Mouse (Mus musculus) urinary bladder, adult 2 months (tissue): ENCODE measurements around the gene Ubiad1. TPM values are rescaled to one million over a fixed set of nuclear protein-coding genes. Genes with fewer than 3 reads are reported as not detected.

Experiments used
- DNase-seq: peaks from one replicate; pipeline ENCODE4 v3.0.0; 2022; ENCODE audit warnings: low spot score
- polyA plus RNA-seq: library from polyadenylated mRNA; depleted of rRNA; stranded (reverse); fragments of >200 nt; gene quantifications from 2 replicates; pipeline ENCODE4 v1.2.3, GENCODE M21; 2012; rRNA removed

Gene Ubiad1
- polyA plus RNA-seq = 9.2 and 10.3 TPM in 2 replicates

DNA sequence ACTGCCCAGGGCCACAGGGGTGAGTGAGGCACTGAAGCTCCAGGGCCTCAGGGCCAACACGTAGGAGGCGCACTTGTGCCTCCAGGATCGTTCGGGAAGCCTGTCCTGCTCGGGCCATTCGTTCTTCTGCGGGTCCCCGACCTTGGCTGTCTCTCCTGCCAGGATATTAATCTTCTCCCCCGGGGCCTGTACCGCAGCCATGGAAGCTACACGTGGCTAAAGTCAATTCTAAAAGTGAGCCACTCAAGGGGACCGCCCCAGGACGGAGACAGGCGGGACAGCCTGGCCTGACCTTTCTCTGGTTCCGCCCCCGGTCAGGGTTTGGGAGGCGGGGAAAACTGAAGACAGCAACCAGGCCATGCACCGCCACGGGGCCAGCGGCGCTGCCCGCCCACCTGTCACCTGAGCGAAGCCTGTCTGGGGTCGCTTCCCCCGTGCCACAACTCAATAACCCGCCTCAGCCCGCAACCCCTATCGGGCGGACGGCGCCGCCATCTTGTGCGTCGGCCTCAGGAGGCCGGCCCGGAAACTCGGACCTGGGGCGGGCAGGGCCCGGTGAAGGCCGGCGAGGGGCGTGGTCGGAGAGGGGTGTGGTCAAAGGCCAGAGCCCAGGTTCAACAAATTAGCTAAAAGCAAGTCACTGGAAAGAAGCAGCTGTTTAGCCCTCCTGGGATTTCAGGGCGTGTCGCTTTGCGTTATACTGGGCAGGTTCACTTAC is at the start of gene Ubiad1:
Gene Ubiad1, minus strand, starts transcription at position 522 of the 718 bp plus-strand sequence.
- DNase-seq = peak; percentile 75

GRCm38 (mm10) chr4:148491448-148491847 is 46.9 kb upstream of the Ubiad1 start:
- DNase-seq = no peak

GRCm38 (mm10) chr4:148490502-148490901 is 45.9 kb upstream of the Ubiad1 start:
- DNase-seq = no peak

GRCm38 (mm10) chr4:148487841-148488240 is 43.3 kb upstream of the Ubiad1 start:
- no peak for DNase-seq

- no peak for DNase-seq
Observed at GRCm38 (mm10) chr4:148484511-148484910, 39.9 kb upstream of the Ubiad1 start.

GRCm38 (mm10) chr4:148481557-148482168 is 37.1 kb upstream of the Ubiad1 start:
- DNase-seq = no peak

DNA sequence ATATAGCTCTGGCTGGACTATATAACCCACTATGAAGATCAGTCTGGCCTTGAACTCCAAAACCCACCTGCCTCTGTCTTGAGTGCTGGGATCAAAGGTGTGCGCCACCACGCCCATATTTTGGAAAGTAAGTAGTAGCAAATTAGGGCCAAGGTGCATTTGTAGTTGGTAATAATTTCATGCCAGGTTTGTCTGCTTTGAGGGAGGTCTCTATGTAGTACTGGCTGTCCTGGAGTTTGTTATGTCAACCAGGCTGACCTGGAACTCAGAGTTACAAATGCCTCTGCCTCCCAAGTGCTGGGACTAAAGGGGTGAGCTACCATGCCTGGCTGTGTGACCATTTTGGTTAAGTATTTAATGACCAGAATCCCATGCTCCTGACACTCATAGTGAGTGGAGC is 35.7 kb upstream of the Ubiad1 start:
- no peak for DNase-seq

- no peak for DNase-seq
Observed at GRCm38 (mm10) chr4:148473496-148473895, 28.9 kb upstream of the Ubiad1 start.

- DNase-seq = no peak
Observed at GRCm38 (mm10) chr4:148472436-148473174, 28.0 kb upstream of the Ubiad1 start.

DNA sequence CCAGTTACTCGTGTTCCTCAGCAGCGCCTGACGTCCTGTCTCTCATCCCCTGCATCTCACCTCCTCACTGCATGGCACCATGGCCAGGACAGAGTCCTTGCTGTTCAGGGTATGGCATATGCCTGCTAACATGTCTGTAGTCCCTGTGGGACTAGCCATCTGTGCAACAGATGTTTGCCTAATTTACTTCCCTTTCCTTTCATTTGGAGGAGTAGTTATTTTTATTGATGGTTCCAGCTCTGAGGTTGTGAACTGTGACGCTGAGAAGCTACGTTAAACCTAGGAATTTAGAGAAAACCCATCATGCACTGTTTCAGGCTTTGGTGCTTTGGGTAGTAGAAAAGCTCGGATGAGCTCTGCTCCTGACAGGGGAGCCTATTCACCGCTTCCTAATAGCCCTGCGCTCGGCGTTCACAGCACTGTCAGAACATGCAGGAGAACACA is 26.8 kb upstream of the Ubiad1 start:
- no peak for DNase-seq

DNA sequence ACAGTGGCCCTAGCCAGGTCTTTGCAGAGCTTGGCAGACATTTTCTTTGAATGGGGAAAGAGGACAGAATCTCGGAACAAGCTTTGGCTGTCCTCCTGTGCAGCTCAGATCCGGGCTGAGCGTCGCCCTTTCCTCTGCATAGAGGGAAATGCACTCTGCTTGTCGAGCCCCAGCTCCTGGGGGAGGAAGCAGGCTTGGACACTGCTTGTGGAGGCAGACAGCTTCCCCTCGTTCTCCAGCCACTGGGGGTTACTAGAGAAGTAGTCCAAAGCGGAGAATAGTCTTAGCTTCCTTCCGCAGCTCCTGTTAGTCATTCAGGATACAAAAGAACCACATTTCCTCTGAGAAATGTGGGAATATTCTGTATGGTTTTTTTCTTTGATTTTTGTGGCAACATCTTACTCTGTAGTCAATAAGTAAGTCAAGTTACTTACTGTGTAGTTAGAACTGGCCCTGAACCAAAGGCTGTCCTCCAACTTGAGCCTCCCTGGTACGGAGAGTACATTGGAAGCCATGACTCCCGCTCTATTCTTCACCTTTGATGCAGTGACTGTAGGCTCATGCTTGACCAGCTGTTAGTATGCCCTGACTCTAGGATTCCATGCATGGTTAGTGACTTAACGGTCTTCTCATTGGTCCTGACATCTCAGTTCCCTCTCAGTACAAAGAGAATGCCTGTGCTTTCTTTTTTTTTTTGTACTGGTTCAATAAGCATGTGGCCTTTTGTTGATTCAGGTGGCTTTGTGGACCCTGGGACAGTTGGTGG is 25.1 kb upstream of the Ubiad1 start:
- no peak for DNase-seq

- no peak for DNase-seq
Observed at GRCm38 (mm10) chr4:148468396-148468795, 23.8 kb upstream of the Ubiad1 start.

GRCm38 (mm10) chr4:148466511-148467079 is 22.0 kb upstream of the Ubiad1 start:
- DNase-seq = no peak

GRCm38 (mm10) chr4:148464869-148465268 is 20.3 kb upstream of the Ubiad1 start:
- DNase-seq = no peak

- no peak for DNase-seq
Observed at GRCm38 (mm10) chr4:148464301-148464700, 19.7 kb upstream of the Ubiad1 start.

DNA sequence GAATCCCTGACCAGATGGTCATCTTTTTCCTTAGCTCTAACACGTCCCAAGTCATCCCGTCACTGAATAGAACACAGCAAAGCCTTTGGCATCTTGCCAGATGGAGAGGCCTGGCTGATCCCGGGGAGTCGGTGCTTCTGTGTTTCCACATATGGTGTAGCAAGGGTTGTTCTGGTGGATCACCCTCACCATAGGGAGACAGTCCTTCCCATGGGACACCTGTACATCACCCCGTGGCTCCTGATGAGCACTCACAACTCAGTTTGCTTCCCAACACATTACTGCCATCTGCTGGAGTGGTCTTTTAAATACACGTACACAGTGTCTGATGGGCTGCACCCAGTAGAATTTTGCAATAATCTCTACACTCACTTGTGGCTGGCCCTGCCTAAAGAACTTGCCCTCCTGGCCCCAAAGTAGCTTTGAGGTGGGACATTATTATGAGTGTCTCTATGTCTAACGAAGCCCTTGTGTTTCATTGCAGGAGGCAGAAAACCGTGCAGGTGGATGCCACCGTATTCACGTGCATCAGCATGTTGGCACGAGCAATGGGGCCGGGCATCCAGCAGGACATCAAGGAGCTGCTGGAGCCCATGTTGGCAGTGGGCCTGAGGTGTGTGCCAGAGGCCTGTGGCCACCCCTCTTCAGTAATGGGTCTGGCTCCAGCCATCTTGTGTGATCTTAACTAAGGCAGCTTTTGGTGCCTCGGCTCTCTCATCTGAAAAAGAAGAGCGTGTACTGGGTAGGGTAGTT is 18.8 kb upstream of the Ubiad1 start:
- no peak for DNase-seq

GRCm38 (mm10) chr4:148462717-148463116 is 18.1 kb upstream of the Ubiad1 start:
- no peak for DNase-seq

GRCm38 (mm10) chr4:148461772-148462171 is 17.2 kb upstream of the Ubiad1 start:
- DNase-seq = no peak

DNA sequence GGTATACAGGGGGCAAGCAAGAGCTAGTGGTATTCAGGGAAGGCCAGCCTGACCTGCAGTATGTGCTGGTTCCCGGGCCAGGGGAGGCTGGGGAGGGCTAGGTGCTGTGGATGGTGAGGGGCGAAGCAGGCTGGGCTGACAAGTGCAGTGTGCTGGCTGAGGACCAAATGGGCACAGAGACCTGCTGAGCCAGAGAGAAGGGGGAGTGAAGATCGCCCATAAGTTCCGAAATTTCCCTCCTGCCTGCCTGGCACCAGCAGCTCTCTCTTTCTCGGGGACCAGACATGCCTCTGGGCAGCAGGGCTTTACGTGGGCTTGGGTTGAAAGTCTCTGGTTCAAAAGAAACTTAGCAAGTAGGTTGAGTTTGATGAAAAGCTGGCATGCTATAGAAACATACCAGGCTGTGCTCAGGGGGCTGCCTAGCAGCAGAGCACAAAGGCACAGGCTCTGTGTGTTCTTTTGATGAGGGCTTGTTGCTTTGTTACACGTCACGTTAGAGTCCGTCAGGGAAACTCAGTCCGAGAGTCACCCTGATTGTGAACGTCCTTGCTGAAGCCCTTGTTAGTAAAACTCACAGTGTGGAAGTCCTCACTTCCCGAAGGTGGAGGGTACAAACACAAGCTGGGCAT is 16.2 kb upstream of the Ubiad1 start:
- no peak for DNase-seq

GRCm38 (mm10) chr4:148455477-148456025 is 11.0 kb upstream of the Ubiad1 start:
- DNase-seq = no peak
